Mouse (Mus musculus): ENCODE data around the gene Serpinb1a. TPM values are rescaled to one million over a fixed set of nuclear protein-coding genes. Genes with fewer than 3 reads are reported as not detected.

Gene Serpinb1a
- 33.7 TPM for polyA plus RNA-seq (2015; fragmentation: Illumina TruSeq; extraction: RNeasy Lipid Tissue Mini Kit (QIAGEN cat#74804); ENCODE audit: insufficient read depth, low read depth, low replicate concordance)

GRCm38 (mm10) chr13:32850668-32851404 lies at the start of gene Serpinb1a:
Gene Serpinb1a, minus strand, starts transcription at chr13:32851185.

GRCm38 (mm10) chr13:32898111-32898510 lies 47.1 kb upstream of the Serpinb1a start, which contains the start of gene Serpinb1c:
Gene Serpinb1c, minus strand, starts transcription at chr13:32898211.

GRCm38 (mm10) chr13:32802259-32803081 lies 48.5 kb downstream of the Serpinb1a start, which contains the start of gene D930007J09Rik:
Gene D930007J09Rik, minus strand, starts transcription at chr13:32802849.

GRCm38 (mm10) chr13:32801693-32802221 lies 49.2 kb downstream of the Serpinb1a start, which contains the start of gene Wrnip1:
Gene Wrnip1, plus strand, starts transcription at chr13:32802038.

Other genes starting within 250 kb of the Serpinb1a start
- not detected for gene Mylk4, start 67.2 kb downstream of the Serpinb1a start, polyA plus RNA-seq (2015; fragmentation: Illumina TruSeq; extraction: RNeasy Lipid Tissue Mini Kit (QIAGEN cat#74804); ENCODE audit: insufficient read depth, low read depth, low replicate concordance)
- gene Wrnip1, start 49.1 kb downstream of the Serpinb1a start, polyA plus RNA-seq (2015; fragmentation: Illumina TruSeq; extraction: RNeasy Lipid Tissue Mini Kit (QIAGEN cat#74804); ENCODE audit: insufficient read depth, low read depth, low replicate concordance): 10.4 TPM
- not detected for gene D930007J09Rik, start 48.3 kb downstream of the Serpinb1a start, polyA plus RNA-seq (2015; fragmentation: Illumina TruSeq; extraction: RNeasy Lipid Tissue Mini Kit (QIAGEN cat#74804); ENCODE audit: insufficient read depth, low read depth, low replicate concordance)
- gene Serpinb1c, start 47.0 kb upstream of the Serpinb1a start, polyA plus RNA-seq (2015; fragmentation: Illumina TruSeq; extraction: RNeasy Lipid Tissue Mini Kit (QIAGEN cat#74804); ENCODE audit: insufficient read depth, low read depth, low replicate concordance): not detected
- gene Serpinb6b, start 114.0 kb upstream of the Serpinb1a start, polyA plus RNA-seq (2015; fragmentation: Illumina TruSeq; extraction: RNeasy Lipid Tissue Mini Kit (QIAGEN cat#74804); ENCODE audit: insufficient read depth, low read depth, low replicate concordance): 9.6 TPM
- 5.0 TPM for gene Serpinb9, start 152.1 kb upstream of the Serpinb1a start, polyA plus RNA-seq (2015; fragmentation: Illumina TruSeq; extraction: RNeasy Lipid Tissue Mini Kit (QIAGEN cat#74804); ENCODE audit: insufficient read depth, low read depth, low replicate concordance)
- 0.24 TPM for gene Serpinb9b, start 176.2 kb upstream of the Serpinb1a start, polyA plus RNA-seq (2015; fragmentation: Illumina TruSeq; extraction: RNeasy Lipid Tissue Mini Kit (QIAGEN cat#74804); ENCODE audit: insufficient read depth, low read depth, low replicate concordance)
- not detected for gene Serpinb1b, start 227.4 kb upstream of the Serpinb1a start, polyA plus RNA-seq (2015; fragmentation: Illumina TruSeq; extraction: RNeasy Lipid Tissue Mini Kit (QIAGEN cat#74804); ENCODE audit: insufficient read depth, low read depth, low replicate concordance)